Mouse (Mus musculus): ENCODE results near the gene Tmcc3.

Gene Tmcc3

DNA sequence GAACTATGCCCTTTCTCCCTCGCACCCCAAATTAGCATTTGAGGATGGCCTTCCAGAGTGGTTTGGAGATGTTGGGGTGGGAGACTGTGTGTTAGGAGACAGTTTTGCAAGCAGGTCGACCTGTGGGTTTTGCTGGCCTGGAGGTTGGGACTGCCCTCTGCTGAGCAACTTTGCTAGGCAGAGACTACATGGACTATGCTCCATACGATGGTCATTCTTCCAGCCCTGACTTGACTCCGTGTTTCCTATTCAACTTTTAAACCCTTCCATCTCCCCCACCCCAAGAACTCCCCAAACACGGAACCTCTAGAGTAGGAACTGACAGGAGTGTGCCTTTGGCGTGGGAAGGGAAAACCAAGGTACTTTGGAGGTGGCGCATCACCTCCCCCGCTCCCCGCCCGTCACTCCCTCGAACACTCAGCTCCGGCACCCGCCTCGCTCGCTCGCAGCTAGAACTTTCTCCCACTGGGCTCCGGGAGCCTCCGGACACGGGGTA is at the start of gene Tmcc3:
Tmcc3 (plus strand) TSS at position 439 of the 496 bp plus-strand sequence.
- no peak for DNase-seq

DNA sequence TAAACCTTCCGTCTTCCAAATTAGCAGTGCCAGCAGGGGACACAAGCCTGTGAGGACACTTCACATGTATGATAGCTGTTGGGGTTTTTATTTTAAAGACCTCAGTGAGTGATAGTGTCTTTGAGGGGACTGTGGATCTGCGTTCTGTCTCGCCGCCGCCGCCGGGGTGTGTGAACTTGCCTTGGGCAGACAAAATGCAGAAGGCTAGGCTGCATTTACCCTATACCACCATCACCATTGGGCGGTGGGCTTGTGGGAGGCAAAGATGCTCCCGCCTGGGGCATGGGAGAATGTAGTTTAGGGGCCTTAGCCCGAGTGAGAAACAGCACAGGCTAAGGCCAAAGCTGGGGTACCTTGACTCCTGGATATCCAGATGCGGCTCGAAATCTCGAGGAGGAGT is 49.1 kb upstream of the Tmcc3 start:
- no peak for DNase-seq

DNA sequence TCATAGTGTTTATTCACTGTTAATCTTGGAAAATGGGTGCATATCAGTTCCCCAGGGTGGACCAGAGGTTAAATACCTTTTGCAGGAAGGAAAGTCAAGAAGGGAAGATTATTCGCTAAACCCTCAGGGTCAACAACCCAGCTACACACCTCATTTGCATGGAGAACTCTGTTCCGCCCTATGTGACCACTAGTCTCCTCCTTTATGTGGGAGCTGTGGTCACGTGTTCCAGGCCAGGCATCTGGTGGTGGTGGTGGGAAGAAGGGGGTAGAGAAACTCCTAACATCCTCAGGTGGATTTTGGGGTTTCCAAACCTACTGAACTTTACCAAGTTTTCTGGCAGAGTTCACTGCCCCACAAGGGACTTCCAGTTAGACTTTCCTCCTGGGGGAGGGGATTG is 48.5 kb upstream of the Tmcc3 start:
- no peak for DNase-seq

DNA sequence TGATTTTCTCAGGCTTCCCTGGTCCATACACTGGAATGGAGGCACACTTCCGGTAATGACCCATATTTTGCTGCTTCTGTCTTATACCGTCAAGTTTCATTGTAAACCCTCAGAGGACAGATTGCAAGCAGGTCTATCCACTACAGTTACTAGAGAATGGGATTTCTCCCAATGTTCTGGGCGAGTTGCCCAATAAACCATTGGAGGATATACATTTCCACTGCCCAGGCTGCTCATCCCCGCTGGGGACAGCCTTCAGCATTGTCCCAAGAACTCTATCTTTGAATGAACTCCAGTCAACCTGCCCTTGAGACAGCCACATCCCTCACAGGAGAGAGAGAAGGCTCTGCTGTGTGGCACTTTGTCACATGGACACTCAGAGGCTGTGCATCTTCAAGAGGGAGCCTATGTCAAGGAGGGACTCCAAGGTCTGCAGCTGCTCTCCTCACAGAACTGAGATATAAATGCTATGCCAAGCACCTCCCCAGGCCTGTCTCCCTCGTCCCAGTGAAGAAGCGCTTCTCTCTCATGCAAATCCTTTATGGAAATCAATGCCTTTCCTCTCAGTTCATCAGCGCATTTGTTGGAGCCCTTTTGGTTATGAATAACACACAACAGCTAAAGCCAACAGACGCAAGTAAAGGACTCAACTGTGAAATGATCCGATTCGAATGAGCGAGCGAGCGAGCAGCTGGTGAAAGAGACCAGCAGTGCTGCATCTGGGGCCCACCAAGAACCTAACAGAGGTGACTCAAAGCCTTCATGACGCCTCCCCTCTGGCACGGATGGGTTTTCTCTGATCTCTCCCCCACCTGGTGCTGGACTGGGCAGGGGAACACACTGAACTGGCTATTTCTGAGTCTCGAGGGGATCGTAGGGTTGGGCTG is 45.9 kb upstream of the Tmcc3 start:
- DNase-seq = no peak

DNA sequence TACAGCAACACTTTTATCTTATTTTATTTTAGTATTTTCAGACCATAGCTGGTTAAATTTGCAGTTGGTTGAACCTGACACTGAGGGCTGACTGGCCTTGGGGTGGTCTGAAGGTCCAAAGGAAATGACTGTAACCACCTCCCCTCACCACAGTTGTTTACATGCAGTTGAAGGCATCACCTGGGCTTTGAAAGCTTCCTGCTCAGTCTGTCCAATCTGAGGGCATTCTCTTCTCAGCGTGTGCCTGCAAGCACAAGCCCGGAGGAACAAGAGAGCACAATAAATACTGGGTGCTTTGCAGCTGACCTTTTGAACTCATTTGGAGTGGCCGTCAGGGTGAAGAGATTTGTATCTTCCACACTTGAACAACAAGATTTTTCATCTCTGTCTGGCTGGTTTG is 36.4 kb upstream of the Tmcc3 start:
- DNase-seq = no peak

DNA sequence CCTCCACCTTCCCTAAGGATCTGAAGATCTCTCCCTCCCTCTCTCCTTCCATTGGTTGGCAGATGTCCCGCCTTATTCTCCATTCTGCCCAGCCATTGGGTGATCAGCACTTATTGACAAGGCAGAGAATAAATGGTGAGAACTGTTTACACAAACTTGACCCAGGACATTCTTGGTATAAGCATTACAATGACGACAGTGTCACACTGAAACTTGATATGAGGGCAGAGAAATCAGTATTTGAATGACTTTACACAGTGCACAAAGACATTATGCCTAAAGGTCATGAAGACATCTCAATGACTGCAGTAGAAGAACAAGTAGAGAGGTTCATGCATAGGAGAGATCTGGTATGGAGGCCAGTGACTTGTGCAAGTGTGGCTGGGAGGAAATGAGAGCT is 35.2 kb upstream of the Tmcc3 start:
- DNase-seq = no peak

DNA sequence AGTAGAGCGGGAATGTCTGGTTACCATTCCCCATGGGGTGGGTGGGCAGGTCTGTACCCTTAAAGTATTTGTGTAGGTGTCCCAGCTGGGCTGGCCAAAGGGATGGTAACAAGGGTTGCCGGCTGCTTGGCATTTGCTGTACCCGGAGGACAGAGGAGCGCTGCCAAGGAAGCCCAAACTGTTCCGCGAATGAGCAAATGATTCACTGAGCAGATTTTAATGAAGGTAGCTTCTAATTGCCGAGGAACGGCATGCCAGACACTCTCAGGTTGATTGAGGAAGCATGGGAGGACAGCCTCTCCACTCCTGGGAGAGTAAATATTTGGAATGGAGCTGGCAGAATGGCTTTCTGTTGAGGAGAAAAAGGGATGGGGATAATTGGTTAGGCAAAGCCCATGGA is 29.6 kb upstream of the Tmcc3 start:
- no peak for DNase-seq

DNA sequence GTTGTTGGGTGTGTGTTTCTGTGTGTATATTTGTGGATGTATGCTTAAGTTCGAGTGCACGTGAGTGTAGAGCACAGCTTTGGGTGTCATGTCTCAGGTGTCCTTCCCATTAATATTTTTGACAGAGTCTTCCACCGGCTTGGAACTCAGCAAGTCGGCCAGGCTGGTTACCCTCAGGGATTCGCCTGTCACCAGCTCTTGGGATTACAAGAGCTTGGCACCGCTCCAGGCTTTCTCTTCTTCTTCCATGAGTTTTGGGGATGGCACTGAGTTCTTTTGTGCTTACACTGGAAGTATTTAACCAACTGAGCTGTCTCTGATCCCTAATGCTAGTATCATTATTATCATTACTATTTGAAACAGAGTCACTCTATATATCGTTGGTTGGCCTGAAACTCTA is 29.0 kb upstream of the Tmcc3 start:
- DNase-seq = no peak

DNA sequence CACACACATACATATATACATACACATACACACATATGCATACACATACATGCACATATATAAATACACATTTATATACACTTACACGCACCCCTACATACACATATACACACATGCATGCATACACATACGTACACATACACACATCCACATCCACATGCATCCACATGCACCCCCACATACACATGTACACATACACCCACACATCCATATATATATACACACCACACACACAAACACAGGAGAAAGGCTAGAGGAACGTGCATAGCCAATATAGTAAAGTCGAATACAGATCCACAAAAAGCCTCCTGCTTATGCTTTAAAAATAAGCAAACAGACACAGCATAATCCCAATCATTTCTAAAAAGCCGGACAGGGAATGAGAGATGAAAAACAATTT is 17.3 kb upstream of the Tmcc3 start:
- DNase-seq = no peak

DNA sequence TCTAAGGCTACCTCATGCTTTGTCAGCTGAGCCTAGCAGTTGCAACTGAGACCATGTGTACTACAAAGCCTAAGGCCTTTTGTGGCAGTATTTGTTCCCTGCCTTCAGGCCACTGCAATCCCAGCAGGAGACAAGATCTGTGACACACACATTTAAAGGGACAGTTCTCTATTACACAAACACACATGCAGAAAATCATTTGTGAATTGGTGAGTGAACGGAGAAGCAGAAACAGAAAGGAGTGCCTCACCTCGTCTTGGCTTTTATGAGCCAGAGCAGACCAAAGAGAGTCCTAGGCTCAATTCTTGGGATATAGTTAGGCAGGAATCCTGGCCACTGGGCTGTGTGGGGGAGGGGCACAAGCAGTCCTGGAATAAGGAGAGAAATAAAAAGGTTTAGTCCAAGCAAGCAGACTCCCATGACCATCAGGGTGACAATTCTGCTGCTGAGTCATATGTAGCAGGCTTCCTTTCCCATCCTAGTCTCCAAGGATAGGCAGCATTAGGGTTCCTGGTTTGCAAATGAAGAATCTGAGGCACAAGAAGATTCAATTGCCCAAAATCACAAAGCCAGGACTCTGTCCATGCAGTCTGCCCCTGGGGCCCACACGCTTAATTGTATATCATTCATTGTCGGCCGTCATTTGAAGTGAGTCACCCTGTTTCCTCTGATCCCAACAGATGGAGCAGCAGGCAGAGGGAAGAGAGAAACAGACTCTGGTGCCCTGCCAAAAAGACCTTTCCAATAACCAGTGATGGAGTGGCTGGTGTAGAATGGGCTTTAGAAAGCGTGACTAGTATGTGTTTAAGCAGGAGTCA is 16.6 kb upstream of the Tmcc3 start:
- DNase-seq = no peak

DNA sequence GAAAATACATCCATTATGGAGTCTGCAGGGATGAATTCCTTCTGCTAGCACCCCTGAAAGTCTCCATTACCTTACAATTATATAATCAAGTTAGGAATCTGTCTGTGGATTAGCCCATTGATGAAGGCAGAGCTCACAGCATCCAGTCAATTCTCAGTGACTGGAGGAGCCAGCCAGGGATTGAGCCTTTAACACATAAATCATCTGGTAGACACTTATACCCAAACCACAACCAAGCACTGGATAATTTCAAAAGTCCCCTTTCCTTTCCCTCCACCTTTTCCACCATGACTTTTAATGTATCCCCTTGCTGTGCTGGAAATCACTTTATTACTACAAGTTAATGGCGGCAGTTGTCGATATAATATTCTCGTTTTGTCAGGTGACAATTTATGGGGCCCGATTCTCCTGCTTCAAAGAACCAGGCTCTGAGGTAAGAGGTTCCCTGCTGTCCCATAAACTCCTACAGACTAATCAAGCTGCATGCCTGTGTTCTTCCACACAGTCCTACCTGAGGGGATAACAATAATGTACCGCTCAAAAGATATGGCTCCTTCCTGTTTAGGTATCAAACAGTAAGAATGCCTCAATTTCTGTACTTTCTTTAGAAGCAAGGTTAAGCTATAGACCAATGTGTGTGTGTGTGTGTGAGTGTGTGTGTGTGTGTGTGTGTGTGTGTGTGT is 15.7 kb upstream of the Tmcc3 start:
- DNase-seq = no peak

DNA sequence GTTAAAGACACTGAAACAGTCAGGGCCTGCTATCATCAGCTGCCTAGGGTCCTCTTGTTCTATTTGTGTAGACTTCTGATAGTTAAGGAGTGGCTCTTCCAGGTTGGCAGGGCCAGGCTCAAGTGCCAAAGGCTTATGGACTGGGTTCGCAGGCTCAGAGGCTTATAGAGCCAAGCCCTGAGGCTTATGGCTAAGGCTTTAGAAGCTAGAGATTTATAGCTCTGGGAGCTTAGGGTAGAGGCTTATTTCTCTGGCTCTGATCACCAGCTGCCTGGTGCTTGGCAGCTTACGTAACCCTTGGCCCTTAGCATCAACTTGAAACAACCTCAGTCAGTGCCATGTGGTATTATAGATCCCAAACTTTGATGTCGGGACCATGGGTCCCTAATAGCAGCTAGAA is 13.3 kb upstream of the Tmcc3 start, which contains the start of gene Gm4792:
Gm4792 (minus strand) TSS at position 233 of the 400 bp plus-strand sequence.
- no peak for DNase-seq

DNA sequence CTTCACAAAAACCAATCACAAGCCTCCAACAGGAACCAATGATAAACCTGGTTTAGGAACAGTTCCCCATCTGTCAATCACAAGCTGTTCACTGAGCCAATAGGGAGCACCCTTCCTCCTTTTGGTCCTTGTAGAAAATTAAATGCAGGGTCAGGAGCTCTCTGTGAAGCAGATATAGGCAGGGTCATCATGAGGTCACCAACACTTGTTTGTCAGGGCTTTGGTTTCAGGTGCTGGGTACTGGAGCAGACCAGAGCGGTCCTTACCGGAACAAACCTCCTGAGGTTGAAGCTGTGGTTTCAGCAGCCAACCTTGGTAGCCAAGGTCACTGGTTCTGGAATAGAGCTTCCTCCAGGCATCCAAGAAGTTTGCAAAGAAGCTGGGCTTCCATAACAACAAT is 12.4 kb upstream of the Tmcc3 start:
- no peak for DNase-seq

DNA sequence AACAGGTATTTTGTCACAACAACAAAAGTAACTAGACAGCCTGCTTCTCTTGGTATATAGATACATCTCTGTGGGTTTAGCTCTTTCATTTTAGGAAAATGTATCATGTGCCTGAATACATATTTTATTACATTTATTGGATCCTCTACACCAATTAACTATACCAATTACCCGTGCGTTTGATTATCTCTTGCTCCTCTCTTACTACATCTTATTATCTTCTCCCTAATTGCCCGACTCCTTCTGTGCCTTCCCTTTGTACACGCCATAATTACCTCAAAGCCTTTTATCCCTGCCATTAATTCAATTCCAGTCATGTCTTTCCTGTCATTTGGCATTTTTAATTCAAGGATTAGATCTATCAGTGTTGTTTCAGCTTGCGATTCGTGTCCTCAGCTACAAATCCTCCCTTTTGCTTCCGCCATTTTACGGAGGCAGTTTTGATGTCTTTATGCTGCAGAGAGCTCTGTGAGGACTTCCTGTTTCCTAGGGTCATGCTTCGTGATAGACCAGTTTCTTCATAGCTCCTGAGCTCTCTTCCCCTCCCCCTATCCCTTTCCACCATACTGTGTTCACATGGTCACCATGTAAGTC is 7.6 kb upstream of the Tmcc3 start:
- DNase-seq = no peak

DNA sequence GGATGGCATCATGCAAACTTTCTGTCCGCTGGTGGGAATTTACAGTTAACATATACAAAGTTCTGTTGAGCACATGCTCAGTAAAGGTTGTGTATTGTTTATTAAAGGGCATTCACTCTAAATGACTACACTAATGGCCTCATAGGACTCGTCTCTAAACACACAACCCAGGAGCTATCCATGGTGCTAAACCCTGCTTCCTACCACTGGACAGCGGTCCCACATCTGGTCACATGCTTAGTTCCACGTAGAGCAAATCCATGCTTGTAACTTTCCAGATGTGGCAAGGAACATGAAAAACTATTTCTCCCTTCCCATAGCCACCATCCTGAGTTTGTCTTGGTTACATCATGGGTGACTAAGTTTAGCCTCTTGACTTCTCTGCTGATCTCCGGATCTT is 6.2 kb upstream of the Tmcc3 start:
- no peak for DNase-seq

DNA sequence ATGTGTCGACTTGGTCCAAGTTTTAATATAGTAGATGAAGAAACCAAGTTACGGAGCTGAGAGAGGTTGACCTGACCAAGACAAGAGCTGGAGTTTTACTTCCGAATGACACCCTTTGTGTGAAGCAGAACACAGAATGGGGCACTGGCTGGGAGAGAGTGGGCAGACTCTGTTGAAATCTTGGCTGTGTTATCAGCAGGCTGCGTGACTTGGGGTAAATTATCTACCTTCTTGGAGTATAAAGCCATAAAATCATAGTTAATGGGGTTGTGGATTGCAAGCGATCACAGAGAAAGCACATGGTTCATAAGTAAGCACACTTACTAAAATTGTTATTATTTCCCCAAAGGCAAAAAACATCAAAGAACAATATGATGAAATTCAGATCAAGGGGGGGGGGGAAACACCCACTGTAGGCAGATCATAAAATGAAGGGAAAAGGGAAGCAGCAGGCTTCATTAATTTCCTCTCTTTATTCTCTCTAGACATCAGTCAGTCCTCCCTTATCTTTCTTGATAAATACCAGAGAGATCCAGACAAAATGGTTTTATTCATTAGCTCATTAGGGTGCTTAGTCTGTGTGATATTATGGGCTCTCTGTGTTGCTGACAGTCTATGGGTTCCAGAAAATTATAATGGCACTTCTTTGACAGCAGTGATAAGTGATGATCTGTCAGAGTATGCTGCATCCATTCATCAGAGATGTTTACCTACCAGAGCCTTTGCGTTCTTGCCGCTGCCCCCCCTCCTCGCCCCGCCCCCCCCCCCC is 1.1 kb upstream of the Tmcc3 start:
- DNase-seq = no peak

DNA sequence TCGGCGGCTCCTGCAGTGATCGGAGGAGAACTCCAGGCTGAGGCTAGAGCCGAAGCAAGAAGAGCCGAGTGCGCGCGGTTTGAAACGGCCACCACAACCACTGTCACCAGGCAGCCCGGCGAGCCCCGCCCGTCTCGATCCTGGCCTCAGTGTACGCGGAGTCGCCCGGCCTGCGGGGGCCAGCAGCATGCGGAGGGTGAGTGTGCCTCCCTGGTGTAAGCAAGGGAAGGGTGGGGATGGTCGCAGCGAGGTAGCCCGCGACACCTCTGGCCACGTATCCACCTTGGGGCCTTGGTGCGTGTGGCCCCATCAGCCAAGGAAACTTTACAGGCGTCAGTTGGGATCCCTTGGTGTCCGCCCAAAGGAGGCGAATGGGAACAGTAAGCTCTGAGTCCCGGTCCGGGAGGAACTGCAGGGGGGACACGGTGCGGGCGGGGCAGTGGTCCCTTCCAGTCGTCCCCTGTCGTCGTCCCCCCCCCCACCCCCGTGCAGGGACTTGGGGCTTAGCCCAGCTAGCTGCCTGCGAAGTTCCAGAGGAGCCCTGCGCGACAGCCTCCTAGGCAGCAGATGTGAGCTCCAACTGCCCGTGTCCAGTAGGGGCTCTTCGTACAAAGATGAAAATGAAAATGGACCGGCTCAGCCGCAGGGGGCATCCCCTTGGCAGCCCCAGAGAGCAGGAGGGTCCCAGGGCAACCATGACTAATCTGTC is 412 bp downstream of the Tmcc3 start:
- DNase-seq = peak in 1 of 2 experiments; percentile 6

DNA sequence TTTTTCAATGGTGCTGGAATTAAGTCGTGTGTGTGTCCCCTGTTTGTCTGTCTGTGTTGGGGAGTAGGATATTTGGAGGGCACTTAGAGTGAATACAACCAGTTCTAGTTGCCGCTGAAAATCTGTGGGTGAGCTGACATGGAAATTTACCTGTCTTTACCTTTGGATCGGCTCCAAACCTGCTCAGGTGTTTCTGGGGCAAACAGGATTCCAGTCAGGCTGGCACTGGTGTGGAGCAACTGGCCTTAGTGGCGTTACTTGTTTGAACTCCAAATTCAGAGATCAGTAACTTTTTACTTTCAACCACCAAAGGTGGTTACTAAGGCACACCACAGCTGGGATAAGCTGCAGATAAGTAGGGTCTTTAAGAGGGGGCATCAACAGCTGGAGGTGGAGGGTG is 1.4 kb downstream of the Tmcc3 start:
- no peak for DNase-seq

DNA sequence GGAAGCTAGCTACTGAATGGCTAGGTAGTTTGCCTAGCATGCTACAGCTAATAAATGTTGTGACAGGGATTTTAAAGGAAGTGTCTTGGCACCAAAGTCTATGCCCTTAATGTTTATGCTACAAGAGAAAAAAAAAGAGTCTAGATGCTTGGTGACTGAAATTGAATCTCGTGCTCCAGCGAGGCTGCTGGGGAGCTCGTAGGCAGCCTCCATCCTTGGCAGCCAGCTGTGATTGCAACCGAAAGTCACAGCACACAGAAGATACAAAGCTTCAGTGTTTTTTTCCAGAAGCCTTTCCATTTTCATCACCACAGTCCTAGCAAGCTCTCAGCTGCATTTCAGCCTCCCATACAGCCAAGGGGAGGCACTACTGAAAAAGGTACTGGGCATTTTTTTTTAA is 6.8 kb downstream of the Tmcc3 start:
- DNase-seq = no peak

DNA sequence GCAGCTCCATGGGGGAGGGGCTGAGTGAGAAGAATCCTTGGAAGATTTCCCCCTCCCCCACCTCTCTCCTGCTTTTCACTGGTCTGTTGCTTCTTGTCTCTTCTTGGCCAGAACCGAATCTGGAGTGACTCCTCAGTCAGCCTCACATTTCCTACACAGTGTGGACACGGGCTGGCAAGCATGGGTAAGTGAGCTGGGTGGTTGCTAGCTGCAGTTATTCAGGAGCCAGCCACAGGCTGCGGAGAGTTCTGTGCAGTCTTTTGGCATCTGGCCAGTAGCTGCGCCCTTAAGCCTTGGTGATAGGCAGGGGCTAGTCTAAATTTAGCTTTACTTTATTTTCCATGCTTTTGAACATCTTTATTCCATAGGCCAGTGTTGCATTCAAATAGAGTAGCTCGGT is 18.2 kb downstream of the Tmcc3 start:
- DNase-seq = no peak
